Mouse (Mus musculus) limb, embryonic 15.5 days (tissue): ENCODE measurements around the gene Foxp1. TPM values are rescaled to one million over a fixed set of nuclear protein-coding genes. Genes with fewer than 3 reads are reported as not detected.

Experiments used
- ATAC-seq: fragments of 200-750 bp; cut with Nextera tagmentation; 2 replicates; pipeline ENCODE4 v1.8.0; 2017; ENCODE audit warnings: low read depth, moderate TSS enrichment; ENCODE audit not compliant: insufficient number of reproducible peaks, low FRiP score, low TSS enrichment
- H3K27ac ChIP-seq: fragments of 300-500 bp; sonication (generic); 2 replicates; pipeline ENCODE4 v1.5.1; 2015; ENCODE audit warnings: moderate library complexity, mild to moderate bottlenecking, inconsistent platforms
- H3K27me3 ChIP-seq: fragments of 300-500 bp; sonication (generic); 2 replicates; pipeline ENCODE4 v1.6.1; 2015; ENCODE audit warnings: inconsistent platforms
- H3K36me3 ChIP-seq: fragments of 300-500 bp; sonication (generic); 2 replicates; pipeline ENCODE4 v1.6.1; 2015; ENCODE audit warnings: inconsistent platforms
- H3K4me1 ChIP-seq: fragments of 300-500 bp; sonication (generic); 2 replicates; pipeline ENCODE4 v1.6.1; 2015; ENCODE audit warnings: inconsistent platforms
- H3K4me2 ChIP-seq: fragments of 300-500 bp; sonication (generic); 2 replicates; pipeline ENCODE4 v1.6.1; 2015; ENCODE audit warnings: mild to moderate bottlenecking, inconsistent platforms
- H3K4me3 ChIP-seq: fragments of 300-500 bp; sonication (generic); 2 replicates; pipeline ENCODE4 v1.5.1; 2015; ENCODE audit warnings: mild to moderate bottlenecking, inconsistent platforms
- H3K9ac ChIP-seq: fragments of 300-500 bp; sonication (generic); 2 replicates; pipeline ENCODE4 v1.6.1; 2015; ENCODE audit warnings: inconsistent platforms
- H3K9me3 ChIP-seq: fragments of 300-500 bp; sonication (generic); 2 replicates; pipeline ENCODE4 v1.6.1; 2016; ENCODE audit warnings: inconsistent platforms
- WGBS: fragments of 180-500 bp; shearing (Covaris S2); methylation state at CpG from one replicate; pipeline ENCODE4 v1.1.7; 2015; 5-methylcytosine and 5-hydroxymethylcytosine counted together
- polyA plus RNA-seq: library from polyadenylated mRNA; unstranded; fragments of >200 nt; fragmentation: Nextera tagmentation; extraction: Ambion mirVana; gene quantifications from 2 replicates; pipeline ENCODE4 v1.2.1, GENCODE M21; 2015

Gene Foxp1
- polyA plus RNA-seq, 1 experiment from 2014 or later, result 142 TPM

DNA sequence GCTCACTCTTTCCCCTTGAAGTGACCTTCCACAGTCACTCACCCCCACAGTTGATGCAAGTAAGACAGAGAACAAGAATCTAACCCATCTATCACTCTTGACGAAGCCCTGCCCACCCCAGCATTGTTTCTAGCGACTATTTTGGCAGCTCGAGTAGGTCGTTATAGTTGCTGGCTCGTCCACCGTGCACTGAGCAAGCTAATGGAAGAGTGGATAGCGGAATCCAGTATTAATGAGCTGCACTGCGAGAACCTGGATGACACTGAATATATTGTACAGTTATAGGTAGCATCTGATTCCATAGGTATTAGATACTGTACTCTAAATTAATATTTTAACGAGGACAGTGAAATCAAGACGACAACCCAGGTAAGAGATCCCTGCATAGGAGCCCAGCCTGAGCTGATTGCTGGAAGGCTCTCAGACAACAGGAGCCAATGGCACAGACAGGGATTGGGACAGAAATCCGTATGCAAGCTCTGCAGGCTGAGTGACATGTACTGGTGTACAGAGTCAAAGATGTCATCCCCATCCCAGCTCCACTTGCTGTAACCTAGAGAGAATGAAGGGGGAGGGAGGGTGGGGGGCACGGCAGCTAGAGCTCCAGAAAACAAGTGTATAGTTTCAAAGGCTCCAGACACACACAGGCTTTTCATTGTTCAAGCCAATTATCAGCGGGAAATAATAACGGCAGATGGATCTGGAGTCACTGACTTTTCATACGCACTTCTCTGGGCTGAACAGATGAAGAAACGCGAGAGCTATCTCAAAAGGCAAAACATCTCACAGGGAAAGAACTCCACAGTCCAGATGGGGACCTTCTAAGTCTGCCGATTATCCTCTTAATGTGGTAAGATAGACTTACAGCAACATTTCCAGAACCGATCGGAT is 254.1 kb downstream of the Foxp1 start:
- Histone ChIP-seq H3K9ac (no peak overlapping the region), H3K36me3 (no peaks in the 10 kb centered on the region), H3K4me3 (no peak overlapping the region), H3K4me1 (peaks cover 48% of the 10 kb centered on the region), H3K9me3 (no peaks in the 10 kb centered on the region), H3K27me3 (no peaks in the 10 kb centered on the region), H3K27ac (no peak overlapping the region), H3K4me2 (no peak overlapping the region)
- WGBS, result 62% methylated on average over 20 of the region's 20 CpGs
- ATAC-seq, result no peak

DNA sequence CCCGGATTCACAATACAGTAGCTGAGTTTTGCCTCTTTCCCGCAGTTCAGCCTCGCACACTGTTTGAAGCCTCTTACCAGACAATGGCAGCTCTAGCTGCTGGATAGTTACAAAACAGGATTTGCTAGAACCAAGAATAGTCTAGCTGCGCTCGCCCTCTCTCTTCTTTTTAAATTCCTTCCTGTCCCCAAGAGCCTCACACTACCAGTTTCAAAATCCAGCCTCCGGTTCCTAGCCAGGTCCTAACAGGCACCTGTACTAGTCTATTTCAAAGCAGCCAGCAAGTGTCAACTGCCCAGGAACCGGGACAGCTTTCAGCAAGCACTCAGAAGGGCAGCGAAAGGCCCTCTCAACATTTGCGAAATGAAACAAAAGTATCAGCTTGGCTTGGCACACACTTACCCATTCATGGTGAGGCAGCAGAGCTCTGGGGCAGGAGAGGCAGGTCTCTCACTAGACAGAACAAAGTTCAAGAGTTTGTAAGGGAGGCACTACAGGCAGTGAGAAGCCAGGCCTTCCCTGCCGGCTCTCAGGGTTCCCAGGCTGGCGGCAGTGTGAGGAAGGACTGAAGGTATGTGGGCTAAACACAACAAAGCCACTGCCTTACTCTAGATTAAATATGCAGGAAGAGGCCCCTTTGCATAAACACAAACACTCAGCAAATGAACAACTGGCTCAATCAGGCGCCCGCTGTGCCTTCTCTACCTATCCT is 256.4 kb downstream of the Foxp1 start:
- Histone ChIP-seq H3K27me3 (no peaks in the 10 kb centered on the region), H3K36me3 (no peaks in the 10 kb centered on the region), H3K4me2 (peak overlapping the region; percentile 15), H3K9me3 (no peaks in the 10 kb centered on the region), H3K4me1 (peaks cover 42% of the 10 kb centered on the region), H3K9ac (no peak overlapping the region), H3K27ac (peak overlapping the region; percentile 43), H3K4me3 (no peak overlapping the region; the same call in 1 of the 2 replicates)
- no peak for ATAC-seq
- 38% methylated on average over 13 of the region's 13 CpGs for WGBS

DNA sequence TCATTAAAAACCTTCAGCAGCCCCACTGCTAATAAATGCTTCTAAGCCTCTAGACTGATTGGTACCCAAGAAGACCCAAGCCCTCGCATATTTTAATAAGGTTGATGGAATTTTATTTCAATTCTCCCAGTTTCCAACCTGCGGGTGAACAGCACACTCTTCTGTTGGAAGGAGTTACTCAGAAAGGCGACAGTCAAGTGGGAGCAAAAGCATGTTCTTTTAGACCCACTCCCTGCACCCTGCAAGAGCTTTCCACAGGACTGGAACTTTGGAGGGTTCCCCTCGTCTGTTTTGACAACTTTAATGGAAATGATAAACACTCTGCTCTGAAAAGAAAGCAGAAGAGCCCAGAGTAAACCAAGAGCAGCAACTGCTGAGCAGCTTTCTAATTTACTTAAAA is 257.3 kb downstream of the Foxp1 start:
- no peak for ATAC-seq
- H3K27me3 ChIP-seq, result no peaks in the 10 kb centered on the region
- H3K4me2 ChIP-seq, result no peak overlapping the region
- no peak overlapping the region for H3K9ac ChIP-seq
- H3K4me1 ChIP-seq, result peaks cover 37% of the 10 kb centered on the region
- H3K27ac ChIP-seq, result 0 out of 2 replicates have a peak overlapping the region, but pooled peaks have one; percentile 43
- H3K36me3 ChIP-seq, result no peaks in the 10 kb centered on the region
- no peaks in the 10 kb centered on the region for H3K9me3 ChIP-seq
- WGBS, result 33% methylated on average over 4 of the region's 4 CpGs
- no peak overlapping the region for H3K4me3 ChIP-seq

DNA sequence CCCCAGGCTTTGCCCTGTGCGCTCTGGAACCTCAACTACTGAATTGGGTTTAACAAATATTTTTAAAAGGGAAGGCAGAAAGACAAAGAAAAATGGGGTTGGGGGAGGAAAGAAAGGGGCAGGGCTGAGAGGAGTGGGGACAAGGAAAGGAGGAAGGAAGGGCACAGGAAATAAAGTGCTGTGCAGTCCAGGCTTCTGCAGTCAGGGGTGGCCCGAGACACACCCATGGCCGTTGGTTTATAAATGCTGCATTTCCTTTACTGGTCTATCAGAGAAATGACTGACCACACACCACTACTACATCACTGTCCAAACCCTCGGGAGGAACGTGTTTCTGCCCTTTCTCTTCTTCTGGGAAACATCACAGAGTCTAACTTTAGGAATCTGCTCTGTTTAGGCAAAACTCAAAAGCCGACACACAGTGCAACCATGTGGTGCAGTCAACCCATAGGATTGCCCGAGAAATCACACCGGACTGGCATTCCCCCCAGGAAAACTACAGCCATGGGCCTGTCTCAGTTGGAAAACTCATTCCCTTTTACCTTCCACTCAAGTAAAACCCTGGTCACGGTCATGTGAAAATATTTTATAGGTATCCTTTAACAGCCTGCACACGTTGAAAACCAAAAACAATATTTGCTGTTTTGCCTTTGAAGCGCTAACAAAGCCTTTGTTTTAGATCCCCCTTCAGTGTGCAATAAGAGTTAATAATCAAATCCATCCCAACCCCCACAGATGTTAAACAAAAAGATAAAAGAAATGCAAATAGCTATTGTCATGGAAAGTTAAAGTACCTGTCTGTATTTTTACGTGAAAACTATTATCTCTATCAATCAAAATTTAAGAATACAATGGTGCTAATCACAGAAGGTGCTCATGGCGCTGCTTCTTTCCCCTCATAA is 258.1 kb downstream of the Foxp1 start:
- Histone ChIP-seq H3K27ac (no peak overlapping the region; the same call in 1 of the 2 replicates), H3K36me3 (no peaks in the 10 kb centered on the region), H3K27me3 (no peaks in the 10 kb centered on the region), H3K9me3 (no peaks in the 10 kb centered on the region), H3K4me3 (no peak overlapping the region), H3K9ac (no peak overlapping the region), H3K4me2 (no peak overlapping the region), H3K4me1 (peaks cover 36% of the 10 kb centered on the region)
- 40% methylated on average over 13 of the region's 13 CpGs for WGBS
- ATAC-seq, result no peak

DNA sequence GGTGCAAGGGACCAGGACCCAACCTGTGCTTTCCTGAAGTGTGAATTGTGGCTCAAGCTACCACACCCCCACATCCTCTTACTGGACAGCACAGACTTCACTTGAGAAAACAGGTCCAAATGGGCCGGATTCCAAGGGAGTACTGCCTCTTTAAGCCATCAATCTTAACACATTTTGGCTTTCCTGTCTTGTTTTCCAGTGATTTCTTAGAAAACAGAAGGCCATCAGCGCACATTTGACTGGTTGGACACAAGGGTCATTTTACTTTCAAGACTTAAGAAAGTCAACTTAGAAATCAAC is 258.7 kb downstream of the Foxp1 start:
- Histone ChIP-seq H3K36me3 (no peaks in the 10 kb centered on the region), H3K4me2 (no peak overlapping the region), H3K27ac (no peak overlapping the region), H3K4me3 (no peak overlapping the region), H3K27me3 (no peaks in the 10 kb centered on the region), H3K4me1 (peaks cover 35% of the 10 kb centered on the region), H3K9me3 (no peaks in the 10 kb centered on the region), H3K9ac (no peak overlapping the region)
- no peak for ATAC-seq
- 61% methylated on average over 2 of the region's 2 CpGs for WGBS

DNA sequence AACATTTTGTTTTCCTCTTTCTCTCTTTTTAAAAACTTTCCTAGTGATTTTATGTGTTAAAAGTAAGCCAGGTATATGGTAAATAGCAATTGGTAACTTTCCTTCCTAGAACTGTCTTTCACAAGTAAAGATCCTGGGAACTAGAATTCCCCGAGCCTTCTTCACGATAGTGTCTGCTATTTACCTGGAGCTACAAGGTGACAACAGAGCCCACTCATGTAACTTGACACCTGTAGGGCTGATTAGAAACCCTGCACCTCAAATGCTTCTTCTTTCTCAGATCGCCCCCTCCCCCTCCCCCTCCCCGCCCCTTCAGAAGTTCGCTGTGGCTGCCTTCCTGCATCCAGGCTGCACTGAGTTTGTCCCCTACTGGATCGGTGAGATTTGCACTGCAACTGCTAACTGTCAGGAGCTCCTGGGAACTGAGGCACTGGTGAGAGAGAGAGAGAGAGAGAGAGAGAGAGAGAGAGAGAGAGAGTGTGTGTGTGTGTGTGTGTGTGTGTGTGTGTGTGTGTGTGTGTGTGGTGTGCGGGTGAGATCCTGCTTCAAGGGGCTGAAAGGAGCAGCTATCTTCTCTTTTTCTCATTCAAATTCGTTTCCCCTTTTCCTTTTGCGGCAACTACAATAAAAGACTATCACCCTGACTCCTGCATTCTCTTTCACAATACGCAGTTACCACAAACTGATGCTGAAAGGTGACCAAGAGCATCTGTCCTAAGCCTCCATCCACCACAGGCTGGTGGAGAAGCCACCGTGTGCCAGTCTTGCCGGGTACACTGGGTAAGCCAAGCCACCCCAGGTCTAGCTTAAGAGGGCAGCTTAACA is 259.2 kb downstream of the Foxp1 start:
- Histone ChIP-seq H3K4me2 (no peak overlapping the region), H3K4me1 (peaks cover 35% of the 10 kb centered on the region), H3K9ac (no peak overlapping the region), H3K4me3 (no peak overlapping the region), H3K27ac (no peak overlapping the region), H3K36me3 (no peaks in the 10 kb centered on the region), H3K9me3 (no peaks in the 10 kb centered on the region), H3K27me3 (no peaks in the 10 kb centered on the region)
- ATAC-seq, result no peak
- 25% methylated on average over 11 of the region's 12 CpGs for WGBS

DNA sequence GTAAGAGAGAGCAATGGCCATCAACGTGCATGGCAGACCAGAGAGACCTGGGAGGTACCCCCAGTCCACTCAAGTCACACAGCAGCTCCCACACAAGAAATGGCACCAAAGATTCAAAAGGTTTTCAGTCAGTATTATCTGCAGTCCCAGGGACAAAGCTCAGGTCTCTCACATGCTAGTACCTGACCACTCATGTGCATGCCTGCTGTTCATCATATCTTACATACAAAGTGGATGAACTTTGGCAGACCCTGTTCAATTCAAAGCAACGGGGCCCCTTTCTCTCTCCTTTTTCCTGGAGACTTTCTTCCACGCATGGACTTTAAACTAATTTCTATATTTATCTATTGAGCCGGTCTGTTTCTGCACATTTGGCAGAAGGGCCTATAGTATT is 260.8 kb downstream of the Foxp1 start:
- ATAC-seq, result no peak
- H3K27me3 ChIP-seq, result no peaks in the 10 kb centered on the region
- H3K4me2 ChIP-seq, result no peak overlapping the region
- H3K27ac ChIP-seq, result no peak overlapping the region
- no peak overlapping the region for H3K4me3 ChIP-seq
- peaks cover 35% of the 10 kb centered on the region for H3K4me1 ChIP-seq
- no peaks in the 10 kb centered on the region for H3K9me3 ChIP-seq
- H3K36me3 ChIP-seq, result no peaks in the 10 kb centered on the region
- H3K9ac ChIP-seq, result no peak overlapping the region
- WGBS, result 53% methylated on average over 4 of the region's 4 CpGs

DNA sequence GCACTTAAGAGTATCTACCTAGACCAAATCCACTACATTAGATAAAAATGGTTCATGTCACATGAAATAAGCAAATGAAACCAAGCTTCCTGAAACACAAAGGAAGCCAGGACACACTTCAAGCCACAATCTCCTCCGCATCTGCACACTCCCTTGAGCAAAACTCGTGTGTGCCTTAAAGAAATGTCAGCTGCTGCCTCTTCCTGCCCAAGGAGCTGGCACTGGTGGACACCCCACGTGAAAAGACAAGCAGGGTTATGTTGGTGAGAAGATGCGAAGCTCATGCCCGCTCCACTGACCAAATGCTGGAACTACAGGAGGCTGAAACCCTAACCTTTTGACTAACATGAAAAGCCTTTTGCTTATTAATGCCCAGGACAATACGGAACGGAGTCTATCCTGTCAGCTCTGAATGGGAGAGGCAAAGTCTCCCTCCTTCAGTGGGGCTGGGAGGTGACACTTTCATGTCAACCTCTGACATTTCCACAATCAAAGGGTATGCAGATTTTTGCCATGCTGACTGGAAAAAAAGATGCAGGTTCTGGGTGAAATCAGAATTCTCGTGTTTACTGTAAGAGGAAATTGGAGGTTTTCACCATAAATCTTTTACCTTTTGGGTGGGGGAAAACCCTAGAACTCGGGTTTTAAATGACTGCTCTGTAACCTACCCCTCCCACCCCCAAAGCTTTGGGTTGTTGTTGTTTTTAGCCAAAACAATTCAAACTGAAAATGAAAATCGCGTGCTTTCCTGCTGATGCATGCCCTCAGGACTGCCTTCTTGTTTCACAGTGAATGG is 261.4 kb downstream of the Foxp1 start:
- H3K27me3 ChIP-seq, result no peaks in the 10 kb centered on the region
- no peak overlapping the region for H3K4me3 ChIP-seq
- 64% methylated on average over 11 of the region's 11 CpGs for whole genome bisulfite sequencing
- no peak for ATAC-seq
- H3K4me2 ChIP-seq, result no peak overlapping the region
- H3K9ac ChIP-seq, result no peak overlapping the region
- peaks cover 29% of the 10 kb centered on the region for H3K4me1 ChIP-seq
- H3K27ac ChIP-seq, result no peak overlapping the region
- no peaks in the 10 kb centered on the region for H3K36me3 ChIP-seq
- no peaks in the 10 kb centered on the region for H3K9me3 ChIP-seq

DNA sequence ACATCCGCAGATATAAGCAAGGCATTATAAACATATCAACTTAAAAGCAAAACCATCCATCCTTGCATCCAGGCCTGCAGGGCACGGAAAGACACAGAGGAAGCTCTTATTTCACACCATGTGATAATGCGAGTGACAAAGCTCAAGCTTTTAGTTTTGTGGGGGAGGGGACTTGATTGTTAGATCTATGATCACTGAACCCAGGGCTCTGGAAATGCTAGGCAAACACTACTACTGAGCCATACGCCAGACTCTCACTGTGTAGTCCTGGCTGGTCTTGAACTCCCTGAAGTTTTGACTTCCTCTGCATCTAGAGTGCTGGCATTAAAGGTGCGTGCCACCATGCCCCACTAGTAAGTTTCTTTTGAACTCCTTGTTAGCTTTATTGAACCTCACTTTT is 264.2 kb downstream of the Foxp1 start:
- no peak for ATAC-seq
- Histone ChIP-seq H3K27me3 (no peaks in the 10 kb centered on the region), H3K27ac (no peak overlapping the region), H3K4me3 (no peak overlapping the region), H3K9ac (no peak overlapping the region), H3K4me1 (peaks cover 6% of the 10 kb centered on the region; the same call in 1 of the 2 replicates), H3K9me3 (no peaks in the 10 kb centered on the region), H3K36me3 (no peaks in the 10 kb centered on the region), H3K4me2 (no peak overlapping the region)
- WGBS, result 76% methylated on average over 5 of the region's 5 CpGs

DNA sequence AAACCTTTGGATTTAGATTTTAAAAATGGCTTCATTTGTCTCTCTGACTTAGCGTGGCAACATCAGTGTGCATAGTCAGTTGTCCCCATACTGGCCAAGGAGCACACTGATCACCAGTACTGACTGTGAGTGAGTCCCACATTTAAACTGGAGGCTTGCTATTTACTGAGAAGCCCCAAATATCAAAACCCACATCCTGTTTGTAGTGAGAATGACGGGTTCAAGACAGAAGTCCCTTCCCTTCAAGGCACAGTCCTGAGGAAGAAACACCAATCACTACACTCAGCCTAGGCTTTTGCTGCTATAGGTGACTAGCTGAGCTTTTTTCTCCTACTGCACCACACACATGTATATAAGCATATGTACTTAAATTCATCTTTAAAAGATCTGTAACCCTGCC is 264.8 kb downstream of the Foxp1 start:
- H3K4me1 ChIP-seq, result peaks cover 4% of the 10 kb centered on the region; the same call in 1 of the 2 replicates
- H3K4me3 ChIP-seq, result no peak overlapping the region
- no peak for ATAC-seq
- no peak overlapping the region for H3K27ac ChIP-seq
- H3K9ac ChIP-seq, result no peak overlapping the region
- WGBS, result 80% methylated on average over 2 of the region's 2 CpGs
- H3K36me3 ChIP-seq, result no peaks in the 10 kb centered on the region
- no peaks in the 10 kb centered on the region for H3K27me3 ChIP-seq
- no peak overlapping the region for H3K4me2 ChIP-seq
- no peaks in the 10 kb centered on the region for H3K9me3 ChIP-seq
